ENCODE assay signal across 34 mouse cellular contexts in the genomic region with DNA sequence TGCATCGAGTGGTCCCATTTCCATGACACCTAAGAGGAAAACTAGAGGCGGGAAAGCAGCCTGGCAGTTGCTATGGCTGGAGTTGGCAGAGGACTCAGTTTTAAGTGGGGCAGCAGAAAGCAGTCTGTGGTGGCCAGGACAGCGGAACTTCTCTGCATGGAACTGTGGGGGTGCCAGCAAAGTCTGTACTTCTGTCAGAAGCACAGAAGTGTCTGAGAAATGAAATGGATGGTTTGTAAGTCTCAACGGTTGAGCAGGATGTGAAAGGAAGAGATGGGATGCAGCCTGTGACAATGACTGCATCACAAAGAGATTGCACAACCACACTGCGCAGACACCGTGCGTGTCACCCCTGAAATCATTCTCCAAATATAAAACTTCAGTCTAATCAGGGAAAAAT. TPM values are rescaled to one million over a fixed set of nuclear protein-coding genes. Genes with fewer than 3 reads are reported as not detected.
A peak's percentile ranks its signal among the peaks of the same experiment; 100 is the strongest.
DNase-seq lines count a peak whose midpoint lies in the region; ATAC-seq and TF ChIP-seq lines count a peak whose summit lies in the region.
"Had no signal": no experiment of that assay in that cellular context is flagged by ENCODE, and none has a peak within 500 bp of the region (broad histone marks: within the 10 kb centered on the region; RNA-seq: fewer than 3 reads in every experiment).

No protein-coding gene starts in this region.

- peak; percentile 90 for DNase-seq in heart, adult 11 months
- no peak for DNase-seq in heart, embryonic 10.5 days (ENCODE audit: low spot score)
- peak; percentile 46 for DNase-seq in lung, postnatal 36 days
- no peak for DNase-seq in urinary bladder, postnatal 25 days (ENCODE audit: low spot score)
- no peak for DNase-seq in testis, postnatal 10 days (ENCODE audit: low spot score)
- DNase-seq in MN1 (ENCODE audit: low spot score): no peak
- DNase-seq: adrenal gland, adult 2 months; adrenal gland, postnatal 36 days; cerebellum, postnatal 25 days; gastrocnemius, postnatal 10 days; heart, postnatal 36 days; kidney, adult 2 months; kidney, postnatal 14 days; layer of hippocampus, postnatal 36 days; left cerebral cortex, postnatal 4 days; liver, postnatal 0 days; midbrain, embryonic 14.5 days; right cerebral cortex, postnatal 25 days; thymus, postnatal 25 days had no signal

- no peaks in the 10 kb centered on the region for H3K79me2 ChIP-seq in C2C12 (ENCODE audit: control insufficient read depth, insufficient read depth)

- H3K9ac ChIP-seq in lung, embryonic 16.5 days (ENCODE audit: low read length): no peak overlapping the region
- H3K9ac ChIP-seq: embryonic facial prominence, embryonic 12.5 days; hindbrain, embryonic 12.5 days; intestine, embryonic 15.5 days; liver, embryonic 12.5 days; liver, postnatal 0 days; stomach, embryonic 15.5 days had no signal

- H3K27me3 ChIP-seq in heart, embryonic 10.5 days (ENCODE audit: insufficient read depth, poor library complexity, severe bottlenecking): no peaks in the 10 kb centered on the region
- H3K27me3 ChIP-seq in C2C12 (ENCODE audit: control insufficient read depth, insufficient read depth, insufficient read length): no peaks in the 10 kb centered on the region
- no peaks in the 10 kb centered on the region for H3K27me3 ChIP-seq in lung, embryonic 16.5 days (ENCODE audit: control insufficient read depth, insufficient read depth, low read depth, low read length)
- H3K27me3 ChIP-seq: embryonic facial prominence, embryonic 12.5 days; hindbrain, embryonic 12.5 days; intestine, embryonic 15.5 days; liver, embryonic 12.5 days; stomach, embryonic 15.5 days had no signal

- TF ChIP-seq CTCF in C2C12 (IDR thresholded peaks at IDR 0.05; ENCODE audit: control insufficient read depth, insufficient read depth, insufficient read length): no peak

- no peaks in the 10 kb centered on the region for H3K9me3 ChIP-seq in heart, embryonic 10.5 days
- H3K9me3 ChIP-seq in lung, embryonic 16.5 days (ENCODE audit: control insufficient read depth, low read length): no peaks in the 10 kb centered on the region
- H3K9me3 ChIP-seq: embryonic facial prominence, embryonic 12.5 days; forebrain, embryonic 10.5 days; hindbrain, embryonic 12.5 days; intestine, embryonic 15.5 days; liver, embryonic 12.5 days; stomach, embryonic 15.5 days had no signal

- H3ac ChIP-seq in C2C12 (ENCODE audit: control insufficient read depth, insufficient read length, low read depth): no peak overlapping the region

- H3K36me3 ChIP-seq in heart, embryonic 10.5 days: peaks cover 3% of the 10 kb centered on the region; the same call in 1 of the 2 replicates
- no peaks in the 10 kb centered on the region for H3K36me3 ChIP-seq in C2C12 (ENCODE audit: control insufficient read depth, insufficient read depth)
- peaks cover 2% of the 10 kb centered on the region for H3K36me3 ChIP-seq in lung, embryonic 16.5 days (ENCODE audit: control insufficient read depth, insufficient read depth, low read length)

- no peaks in the 10 kb centered on the region for H3K79me3 ChIP-seq in C2C12 (ENCODE audit: low read depth)

- no peak overlapping the region for H3K27ac ChIP-seq in heart, embryonic 10.5 days
- no peak overlapping the region for H3K27ac ChIP-seq in lung, embryonic 16.5 days (ENCODE audit: low read length)
- H3K27ac ChIP-seq: embryonic facial prominence, embryonic 12.5 days; forebrain, embryonic 10.5 days; hindbrain, embryonic 12.5 days; hindbrain, postnatal 0 days; intestine, embryonic 15.5 days; liver, embryonic 12.5 days; stomach, embryonic 15.5 days had no signal

- H3K4me3 ChIP-seq in heart, embryonic 10.5 days: no peak overlapping the region
- H3K4me3 ChIP-seq in C2C12 (ENCODE audit: insufficient read depth, poor library complexity, severe bottlenecking): no peak overlapping the region
- H3K4me3 ChIP-seq in lung, embryonic 16.5 days (ENCODE audit: low read length): no peak overlapping the region
- H3K4me3 ChIP-seq: embryonic facial prominence, embryonic 12.5 days; forebrain, embryonic 10.5 days; hindbrain, embryonic 12.5 days; intestine, embryonic 15.5 days; liver, embryonic 12.5 days; stomach, embryonic 15.5 days had no signal

- peak; percentile 59 for ATAC-seq in lung, embryonic 16.5 days (ENCODE audit: low read depth)
- ATAC-seq: CD4-positive, CD25-positive, alpha-beta regulatory T cell, adult 4 months; forebrain, embryonic 16.5 days; hindbrain, postnatal 0 days; intestine, embryonic 15.5 days; liver, embryonic 12.5 days; liver, postnatal 0 days had no signal

- H3K4me1 ChIP-seq in heart, embryonic 10.5 days: peaks cover 9% of the 10 kb centered on the region
- peaks cover 28% of the 10 kb centered on the region for H3K4me1 ChIP-seq in lung, embryonic 16.5 days (replicated peaks; ENCODE audit: control insufficient read depth, insufficient read depth, low read length)
- H3K4me1 ChIP-seq: embryonic facial prominence, embryonic 12.5 days; forebrain, embryonic 10.5 days; hindbrain, embryonic 12.5 days; stomach, embryonic 15.5 days had no signal

- no peak overlapping the region for H3K4me2 ChIP-seq in lung, embryonic 16.5 days (ENCODE audit: low read depth, low read length)
- H3K4me2 ChIP-seq: embryonic facial prominence, embryonic 12.5 days; heart, embryonic 11.5 days; hindbrain, embryonic 12.5 days; intestine, embryonic 15.5 days; liver, embryonic 12.5 days; stomach, embryonic 15.5 days had no signal

- 84% methylated on average over 7 of the region's 7 CpGs for WGBS in heart, embryonic 10.5 days
- 59% methylated on average over 7 of the region's 7 CpGs for WGBS in lung, embryonic 16.5 days

TF ChIP-seq in C2C12, 6 proteins besides CTCF, POLR2A, EP300 and RAD21:
- TF ChIP-seq MAX (IDR thresholded peaks at IDR 0.05) (no peak), CEBPB (IDR thresholded peaks at IDR 0.05; ENCODE audit: low read depth) (peak; percentile 46), MYOG (IDR thresholded peaks at IDR 0.05; ENCODE audit: control insufficient read depth, extremely low read depth, insufficient read length) (no peak)

RNA-seq across cellular contexts. Expression of gene Gphb5, which starts 29.7 kb away (rescaled TPM):
- not detected in 2 replicates for polyA plus RNA-seq in heart, embryonic 10.5 days (2016; fragmentation: Nextera tagmentation; extraction: Ambion mirVana)
- not detected for polyA plus RNA-seq in C2C12 (2012; fragmentation: generic; extraction: Trizol)
- 0.13 TPM in 1 of 2 replicates, not detected in the other for polyA plus RNA-seq in lung, embryonic 16.5 days (2015; fragmentation: Nextera tagmentation; extraction: Ambion mirVana)
- polyA plus RNA-seq: adrenal gland, adult 2 months; cerebellum, adult 2 months; forebrain, embryonic 10.5 days; forebrain, embryonic 16.5 days; gonadal fat pad, adult 2 months; heart, embryonic 11.5 days; hindbrain, embryonic 12.5 days; hindbrain, postnatal 0 days; intestine, embryonic 15.5 days; kidney, adult 2 months; limb, embryonic 14.5 days; liver, embryonic 12.5 days; liver, postnatal 0 days; midbrain, embryonic 14.5 days; stomach, embryonic 15.5 days had no signal

Comparison
In these comparisons a context has a peak if more than half of its experiments do, and no peak if none do; other contexts are left out.
1. DNase-seq: peak in heart, adult 11 months (single experiment) and lung, postnatal 36 days (single experiment); none in heart, embryonic 10.5 days (single experiment), urinary bladder, postnatal 25 days (single experiment), testis, postnatal 10 days (single experiment) and MN1 (single experiment).